15 mouse cellular contexts compared by ENCODE assay signal in the genomic region with DNA sequence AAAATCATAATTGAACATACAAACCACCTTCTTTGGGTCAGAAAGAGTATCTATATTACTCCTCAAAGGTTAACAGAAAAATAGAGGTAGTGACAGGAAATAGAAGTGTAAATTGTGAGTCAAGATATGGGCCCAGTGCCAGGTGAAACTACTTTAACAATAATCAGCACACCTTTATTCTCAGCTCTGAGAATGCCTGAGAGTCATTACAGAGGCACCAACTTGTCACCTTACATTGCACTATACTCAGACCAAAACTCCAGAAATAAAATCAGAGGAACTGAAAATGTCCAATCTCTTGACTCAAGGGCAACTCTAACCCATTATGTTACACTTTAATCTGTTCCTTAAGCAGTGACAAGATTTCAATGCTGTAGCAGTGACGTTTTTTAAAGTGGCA.
"Had no signal": no experiment of that assay in that cellular context is flagged by ENCODE, and none has a peak within 500 bp of the region (broad histone marks: within the 10 kb centered on the region; RNA-seq: fewer than 3 reads in every experiment).

No protein-coding gene starts in this region.

- H3K27me3 ChIP-seq: limb, embryonic 13.5 days; midbrain, embryonic 12.5 days; neural tube, embryonic 13.5 days; stomach, embryonic 15.5 days had no signal

- H3K36me3 ChIP-seq: limb, embryonic 13.5 days; midbrain, embryonic 12.5 days; neural tube, embryonic 13.5 days; stomach, embryonic 15.5 days had no signal

- ATAC-seq: midbrain, embryonic 16.5 days had no signal

- DNase-seq: kidney, adult 8-10 months; kidney, postnatal 25 days; layer of hippocampus, adult 9-11 months; layer of hippocampus, postnatal 36 days; left cerebral cortex, postnatal 4 days; lung, adult 18-20 months; retina, postnatal 1 day; right cerebral cortex, postnatal 4 days; spleen, adult 18-20 months; thymus, postnatal 36 days had no signal
